Mouse (Mus musculus) urinary bladder, postnatal 10 days (tissue): ENCODE results near the gene Olfr728.

Source experiments
- DNase-seq: peaks from one replicate; pipeline ENCODE4 v3.0.0; 2022; ENCODE audit warnings: low spot score

The Olfr728 gene

GRCm38 (mm10) chr14:50142580-50142979 lies at the start of gene Olfr728:
TSS of gene Olfr728 (minus strand) at chr14:50142680.
- DNase-seq, result no peak

GRCm38 (mm10) chr14:50188098-50188497 lies 45.6 kb upstream of the Olfr728 start, which contains the start of gene Olfr730:
TSS of gene Olfr730 (minus strand) at chr14:50188198.
- no peak for DNase-seq

- DNase-seq, result no peak
Observed at GRCm38 (mm10) chr14:50152810-50153209, 10.3 kb upstream of the Olfr728 start, which contains the start of gene Olfr729. TSS of gene Olfr729 (minus strand) at chr14:50152910.

GRCm38 (mm10) chr14:50122886-50123285 lies 19.6 kb downstream of the Olfr728 start, which contains the start of gene Olfr727:
TSS of gene Olfr727 (plus strand) at chr14:50123186.
- DNase-seq, result no peak

- no peak for DNase-seq
Observed at GRCm38 (mm10) chr14:50090853-50091252, 51.6 kb downstream of the Olfr728 start, which contains the start of gene Olfr726. TSS of gene Olfr726 (minus strand) at chr14:50090953.
